Mouse (Mus musculus) ovary, adult 18-20 months (tissue): ENCODE data around the gene Rbm24.

Experiments
- DNase-seq: peaks from one replicate; pipeline ENCODE4 v3.0.0; 2022; ENCODE audit warnings: low spot score, mixed read lengths

The Rbm24 gene

DNA sequence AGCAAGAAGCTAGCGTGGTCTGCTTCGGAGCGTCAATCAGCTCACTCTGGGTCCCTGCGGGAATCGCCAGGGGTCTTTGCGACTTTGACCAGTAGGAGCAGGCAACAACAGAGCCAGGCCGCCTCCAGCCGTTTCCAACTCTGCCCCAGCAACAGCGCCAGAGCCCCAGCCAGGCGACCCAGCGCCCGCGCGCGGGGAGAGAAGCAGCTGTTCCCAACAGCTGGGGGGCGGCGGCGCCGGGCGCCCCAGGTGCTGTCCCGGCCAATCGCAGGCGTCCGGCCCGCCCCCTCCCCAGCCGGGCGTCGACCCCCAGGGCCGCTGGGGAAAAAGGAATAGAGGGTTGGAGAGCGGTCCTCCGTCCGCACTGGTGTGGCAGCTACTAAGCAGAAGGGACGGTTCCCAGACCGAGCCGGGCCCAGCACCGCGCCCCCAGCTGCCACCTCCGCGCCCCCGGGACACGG lies at the start of gene Rbm24:
Gene Rbm24 (plus strand): TSS at position 294 of the 461 bp plus-strand sequence.
- DNase-seq: no peak

DNA sequence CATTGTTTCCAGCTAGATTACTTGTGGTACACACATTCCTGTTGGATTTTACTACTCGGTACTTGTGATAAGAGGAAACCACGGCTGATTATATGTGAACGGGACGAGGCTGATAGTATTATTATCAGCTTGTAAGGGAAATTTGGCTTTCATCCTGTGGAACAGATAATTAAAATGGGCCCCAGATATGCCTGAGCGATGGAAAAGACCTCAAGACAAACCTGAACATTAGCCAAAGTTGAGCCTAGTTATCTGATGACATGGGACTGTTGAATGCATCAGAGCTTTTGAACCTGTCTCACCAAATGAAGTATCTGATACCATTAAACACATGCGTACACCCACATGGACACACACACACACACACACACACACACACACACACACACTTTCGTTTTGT lies 45.4 kb upstream of the Rbm24 start:
- no peak for DNase-seq

- DNase-seq: no peak
Measured at GRCm38 (mm10) chr13:46375371-46375770, 42.9 kb upstream of the Rbm24 start.

- DNase-seq: no peak
Measured at GRCm38 (mm10) chr13:46387396-46387795, 30.8 kb upstream of the Rbm24 start.

- no peak for DNase-seq
Measured at GRCm38 (mm10) chr13:46391654-46392053, 26.6 kb upstream of the Rbm24 start.

GRCm38 (mm10) chr13:46392893-46393292 lies 25.3 kb upstream of the Rbm24 start:
- DNase-seq: no peak

- no peak for DNase-seq
Measured at GRCm38 (mm10) chr13:46393936-46394335, 24.3 kb upstream of the Rbm24 start.

GRCm38 (mm10) chr13:46397235-46397634 lies 21.0 kb upstream of the Rbm24 start:
- no peak for DNase-seq

DNA sequence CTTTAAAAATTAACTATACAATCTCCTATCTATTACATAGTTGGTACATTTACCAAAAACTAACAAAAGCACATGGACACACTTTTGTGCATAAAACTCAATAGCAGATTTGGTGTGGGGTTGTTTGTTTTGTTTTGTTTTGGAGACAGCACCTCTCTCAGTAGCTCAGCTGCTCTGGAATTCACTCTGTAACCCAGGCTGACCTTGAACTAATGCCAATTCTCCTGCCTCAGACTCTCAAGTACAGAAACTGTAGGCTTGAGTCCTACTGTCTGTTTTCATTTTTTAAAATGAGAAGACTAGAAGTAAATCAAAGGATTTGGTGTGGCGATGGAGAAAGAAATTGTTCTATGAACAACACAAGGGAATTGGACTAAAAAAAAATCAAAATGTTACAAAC lies 11.1 kb upstream of the Rbm24 start:
- no peak for DNase-seq

DNA sequence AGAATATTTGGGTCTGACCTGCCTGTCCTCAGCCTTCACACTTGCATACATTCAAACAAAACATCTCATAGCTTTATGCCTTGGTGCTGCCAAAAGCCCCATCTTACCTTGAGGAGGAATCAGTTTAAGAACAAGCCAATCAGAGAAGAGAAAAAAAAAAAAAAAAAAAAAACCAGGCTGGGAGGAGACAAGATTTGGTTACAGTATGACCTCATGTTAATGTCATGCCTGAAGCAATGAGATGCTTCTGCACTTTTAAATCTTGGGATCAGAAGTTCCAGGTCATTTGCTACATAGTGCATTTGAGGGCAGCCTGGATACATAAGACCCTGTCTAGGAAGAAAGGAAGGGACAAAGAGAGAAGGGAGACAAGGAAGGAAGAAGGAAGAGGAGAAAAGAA lies 6.0 kb upstream of the Rbm24 start:
- DNase-seq: no peak

DNA sequence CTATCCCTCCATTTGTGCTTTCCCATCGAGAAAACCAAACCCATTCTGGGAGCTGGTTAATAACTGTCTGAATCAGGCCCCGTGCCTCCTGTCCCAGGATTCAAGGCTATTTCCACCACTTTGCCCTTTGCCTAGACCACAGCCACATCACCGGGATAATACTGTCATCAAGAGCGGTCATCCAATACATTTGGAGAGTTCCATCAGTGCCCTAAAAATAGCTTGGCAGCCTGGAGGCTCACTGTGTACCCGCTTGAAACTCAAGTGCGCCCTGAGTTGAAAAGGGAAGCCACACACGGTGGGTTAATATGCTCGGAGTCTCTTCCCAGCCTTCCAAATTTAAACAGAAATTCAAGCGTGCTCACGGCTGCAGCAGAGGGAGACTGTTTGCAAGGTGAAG lies 4.6 kb upstream of the Rbm24 start:
- no peak for DNase-seq

DNA sequence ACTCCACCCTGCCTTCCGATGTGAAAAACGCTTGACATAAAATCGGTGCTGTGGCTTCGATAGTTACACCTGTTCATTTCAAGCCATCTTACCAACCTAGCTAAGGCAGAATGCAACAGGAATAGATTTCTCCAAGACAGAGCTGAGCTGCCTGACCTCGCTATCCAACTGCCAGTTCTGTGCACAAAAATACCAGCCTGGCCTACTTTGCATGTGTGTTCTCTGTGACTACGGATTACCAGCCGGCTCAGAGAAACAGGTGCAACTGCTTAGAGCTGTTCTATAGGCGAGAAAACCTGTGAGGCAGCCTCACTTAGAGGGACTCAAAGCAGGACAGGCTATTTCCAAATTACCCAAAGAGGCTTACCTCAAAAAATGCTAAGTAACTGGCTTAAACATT lies 4.2 kb upstream of the Rbm24 start:
- no peak for DNase-seq

GRCm38 (mm10) chr13:46416021-46416420 lies 2.2 kb upstream of the Rbm24 start:
- DNase-seq: no peak

GRCm38 (mm10) chr13:46417594-46417993 lies 640 bp upstream of the Rbm24 start:
- DNase-seq: no peak

DNA sequence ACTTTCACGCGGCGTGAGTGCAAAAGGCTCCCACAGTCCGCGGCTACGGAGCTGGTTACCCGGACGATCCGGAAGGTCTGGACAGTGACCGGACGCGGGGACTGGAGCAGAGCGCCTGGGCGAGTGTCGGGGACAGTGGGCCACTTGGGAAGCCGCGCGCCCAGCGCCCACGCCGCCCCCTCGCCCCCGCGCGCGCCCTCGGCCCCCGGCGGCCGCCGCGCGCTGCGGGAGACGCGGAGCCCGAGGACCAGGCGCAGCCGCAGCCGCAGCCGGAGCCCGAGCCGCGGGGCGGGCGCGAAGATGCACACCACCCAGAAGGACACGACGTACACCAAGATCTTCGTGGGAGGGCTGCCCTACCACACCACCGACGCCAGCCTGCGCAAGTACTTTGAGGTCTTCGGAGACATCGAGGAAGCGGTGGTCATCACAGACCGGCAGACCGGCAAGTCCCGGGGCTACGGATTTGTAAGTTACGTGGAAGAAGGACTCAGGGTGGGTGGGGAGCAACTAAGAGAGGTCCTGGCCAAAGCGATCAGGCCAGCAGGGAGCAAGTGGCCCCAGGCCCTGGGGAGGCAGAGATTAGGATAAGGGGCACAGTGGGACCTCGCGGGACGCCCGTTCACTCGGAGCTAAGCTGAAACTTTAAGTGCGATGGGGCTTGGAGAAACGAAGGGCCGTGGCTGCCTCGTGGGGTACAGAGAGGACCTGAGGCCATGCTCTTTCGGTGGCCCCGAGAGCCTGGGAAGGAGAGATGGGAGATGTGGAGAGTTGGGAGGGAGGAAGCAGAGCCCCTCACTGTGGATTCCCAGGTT lies 704 bp downstream of the Rbm24 start:
- DNase-seq: no peak

DNA sequence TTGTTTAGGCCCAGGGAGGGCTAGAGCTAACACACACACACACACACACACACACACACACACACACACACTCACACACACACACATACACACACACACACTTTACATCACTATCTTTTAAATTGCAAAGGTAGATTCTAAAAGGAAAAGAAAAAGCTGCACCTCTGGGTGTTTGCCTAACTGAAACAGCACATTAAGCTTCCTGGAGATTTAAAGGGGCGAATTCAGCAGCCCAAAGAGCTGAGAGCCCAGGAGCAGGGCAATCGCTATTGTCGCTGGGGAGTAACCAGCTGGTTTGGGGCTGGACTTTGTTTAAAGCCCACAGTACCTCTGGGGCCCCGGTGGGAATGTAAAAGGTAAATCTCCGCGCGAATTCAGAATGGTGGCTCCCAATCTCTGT lies 1.4 kb downstream of the Rbm24 start:
- DNase-seq: no peak

DNA sequence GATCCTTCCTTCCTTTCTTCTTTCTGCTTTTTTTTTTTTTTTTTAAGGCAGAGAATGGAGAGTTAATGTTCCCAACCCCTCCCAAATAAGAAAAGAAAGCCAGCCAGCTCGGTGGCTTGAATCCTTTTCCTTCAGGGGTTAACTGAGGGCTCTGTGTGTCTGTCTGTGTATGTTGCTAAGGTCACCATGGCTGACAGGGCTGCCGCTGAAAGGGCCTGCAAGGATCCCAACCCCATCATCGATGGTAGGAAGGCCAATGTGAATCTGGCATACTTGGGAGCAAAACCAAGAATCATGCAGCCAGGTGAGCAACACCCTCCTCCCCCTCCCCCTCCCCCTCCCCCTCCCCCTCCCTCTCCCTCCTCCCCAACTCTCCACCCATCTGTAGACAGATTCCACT lies 1.9 kb downstream of the Rbm24 start:
- no peak for DNase-seq

DNA sequence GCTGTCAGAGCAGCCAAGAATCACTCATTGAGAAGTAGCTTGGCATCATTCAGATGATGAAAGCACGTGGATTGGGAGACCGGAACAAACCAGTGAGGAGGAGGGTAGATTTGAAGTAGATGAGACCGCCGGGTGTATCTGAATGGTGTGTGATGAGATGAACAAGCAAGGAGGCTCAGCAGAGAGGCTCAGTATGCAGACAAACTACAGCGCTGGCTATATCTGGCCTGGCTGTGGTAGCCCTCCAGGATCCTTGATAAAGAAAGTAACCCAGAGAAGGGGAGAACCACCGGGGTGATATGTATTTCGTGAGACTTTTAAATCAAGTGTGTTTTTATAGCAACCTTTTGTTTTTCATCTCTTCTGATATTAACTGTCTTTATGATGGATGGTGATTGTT lies 5.6 kb downstream of the Rbm24 start:
- no peak for DNase-seq

DNA sequence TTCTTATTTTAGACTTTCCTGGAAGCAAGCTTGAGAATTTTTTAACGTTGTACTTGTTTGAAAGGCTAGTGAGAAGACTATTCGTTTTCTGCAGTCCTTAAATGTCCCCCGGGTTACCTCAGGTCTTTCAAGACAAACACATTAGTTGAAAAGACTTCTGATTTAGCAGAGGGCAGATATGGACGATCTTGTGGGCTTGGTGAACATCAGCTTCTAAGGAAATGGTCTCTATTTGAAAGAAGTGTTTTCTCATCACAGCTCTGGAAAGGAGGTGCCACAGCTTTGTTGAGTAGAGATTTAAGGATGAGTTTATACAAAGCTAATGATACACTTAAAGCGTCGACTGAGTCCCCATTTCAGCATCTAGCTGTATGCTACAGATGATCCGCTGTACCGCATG lies 6.1 kb downstream of the Rbm24 start:
- DNase-seq: no peak

DNA sequence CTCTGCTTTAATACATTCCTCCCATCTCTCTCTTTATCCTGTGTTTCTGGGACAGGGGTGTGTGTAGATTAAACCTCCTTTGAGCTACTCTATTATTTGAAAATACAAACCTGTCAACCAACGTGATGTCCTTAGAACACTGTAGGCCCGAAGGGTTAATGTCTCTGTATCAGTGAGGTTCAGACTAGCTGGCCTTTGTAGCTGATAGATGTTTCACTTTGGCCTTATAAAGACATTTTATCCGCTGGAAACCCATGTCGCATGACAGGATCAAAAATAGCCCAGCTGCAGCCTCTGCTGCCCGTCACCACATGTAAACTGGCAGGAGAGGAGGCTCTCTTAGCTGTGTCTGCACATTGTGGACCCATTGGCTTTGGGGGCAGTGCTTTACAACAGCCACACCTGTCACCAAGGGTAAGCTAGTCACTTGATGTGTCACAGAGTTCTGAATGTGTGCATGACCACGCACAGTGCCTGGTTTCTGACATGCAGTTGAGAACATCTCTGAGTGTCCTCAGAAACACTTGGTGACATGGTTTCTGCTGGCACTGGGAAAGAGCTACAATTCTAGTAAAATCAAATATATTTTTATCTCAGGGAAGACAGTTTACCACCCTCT lies 8.5 kb downstream of the Rbm24 start:
- no peak for DNase-seq

DNA sequence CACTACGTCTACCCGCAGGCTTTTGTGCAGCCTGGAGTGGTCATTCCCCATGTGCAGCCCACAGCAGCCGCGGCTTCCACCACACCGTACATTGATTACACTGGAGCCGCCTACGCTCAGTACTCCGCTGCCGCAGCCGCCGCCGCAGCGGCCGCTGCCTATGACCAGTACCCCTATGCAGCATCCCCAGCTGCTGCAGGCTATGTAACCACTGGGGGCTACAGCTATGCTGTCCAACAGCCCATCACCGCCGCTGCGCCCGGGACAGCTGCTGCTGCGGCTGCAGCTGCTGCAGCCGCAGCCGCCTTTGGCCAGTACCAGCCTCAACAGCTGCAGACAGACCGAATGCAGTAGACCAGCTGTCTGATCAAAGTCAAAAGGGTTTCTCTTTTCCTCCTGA lies 10.7 kb downstream of the Rbm24 start:
- no peak for DNase-seq

GRCm38 (mm10) chr13:46429866-46430265 lies 11.6 kb downstream of the Rbm24 start:
- no peak for DNase-seq

DNA sequence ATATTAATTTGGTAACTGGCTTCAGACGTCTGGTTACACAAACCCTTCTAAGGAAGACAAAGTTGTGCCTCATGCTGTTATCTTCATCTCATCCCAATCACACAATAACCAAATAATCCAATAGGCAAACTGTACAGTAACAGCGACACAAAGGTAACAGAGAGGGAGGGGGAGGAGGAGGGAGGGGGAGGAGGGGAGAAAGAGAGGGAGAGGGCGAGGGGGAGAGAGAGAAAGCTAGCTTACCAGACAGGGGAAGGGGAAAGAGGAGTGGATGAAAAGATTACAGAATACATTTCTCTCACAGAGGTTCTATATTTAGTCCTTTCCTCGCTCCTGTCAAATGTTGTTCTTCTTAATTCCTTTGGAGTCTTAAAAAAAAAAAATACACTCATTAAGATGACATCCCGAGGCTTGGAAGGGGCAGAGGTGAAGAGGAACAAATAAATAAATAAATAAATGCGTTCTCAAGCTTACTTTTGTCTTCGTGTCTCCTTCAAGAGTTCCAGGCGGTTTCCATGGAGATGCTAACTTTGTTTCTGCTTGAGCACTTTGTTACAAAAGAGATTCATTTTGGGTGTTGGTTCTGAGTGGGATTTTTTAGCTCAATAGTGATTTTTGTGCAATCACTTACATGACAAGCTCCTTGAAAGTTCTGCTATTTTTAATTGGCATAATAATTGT lies 15.8 kb downstream of the Rbm24 start:
- no peak for DNase-seq
